Mouse (Mus musculus) Patski (cell line): ENCODE measurements around the gene Bnc2. TPM values are rescaled to one million over a fixed set of nuclear protein-coding genes. Genes with fewer than 3 reads are reported as not detected.
A peak's percentile ranks its signal among the peaks of the same experiment; 100 is the strongest.

ENCODE experiments used
- ATAC-seq: fragments of 100-300 bp; one replicate; pipeline ENCODE4 v1.8.0; 2021
- CTCF ChIA-PET: fragments of 350-600 bp; sonication (Branson Sonifier 250); formaldehyde crosslinking; loops from one replicate; lab custom pipeline; 2022; ENCODE audit warnings: inconsistent platforms; lab: Charles Lee
- POLR2A ChIA-PET: fragments of 350-600 bp; sonication (Branson Sonifier 250); formaldehyde crosslinking; loops from one replicate; lab custom pipeline; 2022; ENCODE audit warnings: antibody characterized with exemption, inconsistent platforms; lab: Charles Lee
- DNase-seq: peaks from one replicate; pipeline ENCODE4 v3.0.0-alpha.2; 2011; ENCODE audit warnings: low read depth, low spot score
- H3K27me3 ChIP-seq: fragments of 371-371 bp; one replicate; pipeline ENCODE4 v1.5.1; 2021
- CTCF ChIP-seq: fragments of 100-300 bp; IDR thresholded peaks from one replicate; pipeline ENCODE4 v1.5.1; 2021
- in situ Hi-C: fragments of 300-500 bp; cut with MboI; formaldehyde crosslinking; loops from 3 replicates; pipeline ENCODE4 v1.11.1; 2018; ENCODE audit warnings: low pct_unique_long_range_greater_than_20kb, mixed read lengths
- polyA plus RNA-seq: library from polyadenylated mRNA; unstranded; gene quantifications from one replicate; pipeline ENCODE4 v1.2.3, GENCODE M21; 2021

Bnc2 gene
- polyA plus RNA-seq, 1 experiment from 2014 or later: 19.3 TPM

GRCm38 (mm10) chr4:84470106-84470885, 204.8 kb downstream of the Bnc2 start:
- no peak for TF ChIP-seq CTCF
- ATAC-seq: no peak
- H3K27me3 ChIP-seq: no peaks in the 10 kb centered on the region
- CTCF ChIA-PET: interaction anchor here (1.1 to 1.4 kb wide), 2 partner anchors 13 to 41 kb away, joined by 3 to 4 read pairs; no protein-coding TSS in a partner anchor
- in situ Hi-C loops: no loop called here
- DNase-seq: no peak
- POLR2A ChIA-PET: interaction anchor here (0.6 to 0.7 kb wide), 2 partner anchors 14 to 203 kb away, joined by 4 read pairs; no protein-coding TSS in a partner anchor

- H3K27me3 ChIP-seq: no peaks in the 10 kb centered on the region
- CTCF ChIA-PET: interaction anchor here (1.0 kb wide), 1 partner anchor 11 kb away, joined by 3 read pairs; no protein-coding TSS in a partner anchor
- POLR2A ChIA-PET: no interaction called here
- ATAC-seq (no peak), DNase-seq (no peak)
- in situ Hi-C loops: no loop called here
- TF ChIP-seq CTCF: no peak
Measured at GRCm38 (mm10) chr4:84469400-84469799, 205.7 kb downstream of the Bnc2 start.

- ATAC-seq: no peak
- POLR2A ChIA-PET: no interaction called here
- in situ Hi-C loops: no loop called here
- DNase-seq: no peak
- no peaks in the 10 kb centered on the region for H3K27me3 ChIP-seq
- CTCF ChIA-PET: interaction anchor here (1.1 to 1.7 kb wide), 2 partner anchors 9 to 19 kb away, joined by 3 read pairs; no protein-coding TSS in a partner anchor
- TF ChIP-seq CTCF: no peak
Measured at GRCm38 (mm10) chr4:84467722-84468121, 207.4 kb downstream of the Bnc2 start.

- H3K27me3 ChIP-seq: no peaks in the 10 kb centered on the region
- ChIA-PET CTCF (interaction anchor here (0.8 to 1.0 kb wide), 2 partner anchors 11 to 45 kb away, joined by 3 to 4 read pairs; no protein-coding TSS in a partner anchor), POLR2A (no interaction called here)
- ATAC-seq (no peak), DNase-seq (no peak)
- TF ChIP-seq CTCF: no peak
- in situ Hi-C loops: no loop called here
Measured at GRCm38 (mm10) chr4:84458218-84458560, 216.9 kb downstream of the Bnc2 start.

- in situ Hi-C loops: no loop called here
- TF ChIP-seq CTCF: no peak
- DNase-seq (no peak), ATAC-seq (no peak)
- no peaks in the 10 kb centered on the region for H3K27me3 ChIP-seq
- ChIA-PET CTCF (interaction anchor here (0.8 to 1.0 kb wide), 4 partner anchors 11 to 46 kb away, joined by 3 to 4 read pairs (median 4); no protein-coding TSS in a partner anchor), POLR2A (no interaction called here)
Measured at GRCm38 (mm10) chr4:84457512-84458217, 217.4 kb downstream of the Bnc2 start.

GRCm38 (mm10) chr4:84456853-84457249, 218.2 kb downstream of the Bnc2 start:
- in situ Hi-C loops: no loop called here
- POLR2A ChIA-PET: no interaction called here
- H3K27me3 ChIP-seq: no peaks in the 10 kb centered on the region
- DNase-seq: no peak
- CTCF ChIA-PET: interaction anchor here (0.8 to 0.9 kb wide), 3 partner anchors 14 to 19 kb away, joined by 3 to 4 read pairs (median 3); no protein-coding TSS in a partner anchor
- TF ChIP-seq CTCF: no peak
- no peak for ATAC-seq

GRCm38 (mm10) chr4:84456198-84456852, 218.8 kb downstream of the Bnc2 start:
- POLR2A ChIA-PET: interaction anchor here (0.6 kb wide), 1 partner anchor 14 kb away, joined by 4 read pairs; no protein-coding TSS in a partner anchor
- no peak for DNase-seq
- H3K27me3 ChIP-seq: no peaks in the 10 kb centered on the region
- peak; percentile 44 for ATAC-seq
- in situ Hi-C loops: no loop called here
- TF ChIP-seq CTCF: peak; percentile 7
- CTCF ChIA-PET: interaction anchor here (0.8 kb wide), 1 partner anchor 16 kb away, joined by 3 read pairs; no protein-coding TSS in a partner anchor

- ATAC-seq (no peak), DNase-seq (no peak)
- H3K27me3 ChIP-seq: no peaks in the 10 kb centered on the region
- TF ChIP-seq CTCF: no peak
- CTCF ChIA-PET: interaction anchor here (1.0 to 1.1 kb wide), 2 partner anchors 8 to 10 kb away, joined by 3 read pairs; no protein-coding TSS in a partner anchor
- POLR2A ChIA-PET: no interaction called here
- in situ Hi-C loops: no loop called here
Measured at GRCm38 (mm10) chr4:84454493-84454892, 220.6 kb downstream of the Bnc2 start.

GRCm38 (mm10) chr4:84453586-84453985, 221.5 kb downstream of the Bnc2 start:
- ChIA-PET CTCF (interaction anchor here (1.0 to 1.1 kb wide), 2 partner anchors 9 to 11 kb away, joined by 3 read pairs; no protein-coding TSS in a partner anchor), POLR2A (no interaction called here)
- H3K27me3 ChIP-seq: no peaks in the 10 kb centered on the region
- in situ Hi-C loops: no loop called here
- ATAC-seq: no peak
- no peak for TF ChIP-seq CTCF
- DNase-seq: no peak

- H3K27me3 ChIP-seq: no peaks in the 10 kb centered on the region
- no peak for ATAC-seq
- ChIA-PET CTCF (no interaction called here), POLR2A (no interaction called here)
- in situ Hi-C loops: no loop called here
- TF ChIP-seq CTCF: no peak
- DNase-seq: no peak
Measured at GRCm38 (mm10) chr4:84452642-84453041, 222.4 kb downstream of the Bnc2 start.
